Mouse (Mus musculus): ENCODE results near the gene Rnf5.

Rnf5 gene

GRCm38 (mm10) chr17:34585121-34585520 is 18.4 kb downstream of the Rnf5 start:
- no peak for DNase-seq

GRCm38 (mm10) chr17:34583819-34584218 is 19.7 kb downstream of the Rnf5 start:
- DNase-seq: no peak

GRCm38 (mm10) chr17:34583397-34583796 is 20.1 kb downstream of the Rnf5 start:
- no peak for DNase-seq

GRCm38 (mm10) chr17:34582528-34582927 is 21.0 kb downstream of the Rnf5 start:
- DNase-seq: no peak

GRCm38 (mm10) chr17:34578070-34578469 is 25.4 kb downstream of the Rnf5 start:
- DNase-seq: no peak

- DNase-seq: no peak
These were observed 26.9 kb downstream of the Rnf5 start for GRCm38 (mm10) chr17:34576577-34576976.

- DNase-seq: no peak
These were observed 31.1 kb downstream of the Rnf5 start for GRCm38 (mm10) chr17:34572361-34572760.

GRCm38 (mm10) chr17:34571875-34572274 is 31.6 kb downstream of the Rnf5 start:
- DNase-seq: peak; percentile 45

- no peak for DNase-seq
These were observed 33.6 kb downstream of the Rnf5 start for GRCm38 (mm10) chr17:34569919-34570318.

- no peak for DNase-seq
These were observed 35.1 kb downstream of the Rnf5 start for GRCm38 (mm10) chr17:34568421-34568820.

- DNase-seq: no peak
These were observed 36.2 kb downstream of the Rnf5 start for GRCm38 (mm10) chr17:34567311-34567710.

GRCm38 (mm10) chr17:34564796-34565195 is 38.7 kb downstream of the Rnf5 start:
- DNase-seq: no peak

GRCm38 (mm10) chr17:34564003-34564421 is 39.5 kb downstream of the Rnf5 start, which contains the start of gene Notch4:
TSS of gene Notch4 (plus strand) at chr17:34564268.
- no peak for DNase-seq

GRCm38 (mm10) chr17:34563354-34563753 is 40.1 kb downstream of the Rnf5 start:
- no peak for DNase-seq

- DNase-seq: no peak
These were observed 40.9 kb downstream of the Rnf5 start for GRCm38 (mm10) chr17:34562595-34562994.

- DNase-seq: peak; percentile 32
These were observed 42.3 kb downstream of the Rnf5 start for GRCm38 (mm10) chr17:34561200-34561599.

GRCm38 (mm10) chr17:34560438-34560837 is 43.1 kb downstream of the Rnf5 start:
- DNase-seq: no peak

- no peak for DNase-seq
These were observed 43.6 kb downstream of the Rnf5 start for GRCm38 (mm10) chr17:34559895-34560294.

- no peak for DNase-seq
These were observed 44.4 kb downstream of the Rnf5 start for GRCm38 (mm10) chr17:34559116-34559515.

- DNase-seq: no peak
These were observed 46.1 kb downstream of the Rnf5 start for GRCm38 (mm10) chr17:34557411-34557810.

GRCm38 (mm10) chr17:34556406-34556805 is 47.1 kb downstream of the Rnf5 start:
- DNase-seq: no peak

GRCm38 (mm10) chr17:34555483-34555882 is 48.0 kb downstream of the Rnf5 start:
- DNase-seq: peak; percentile 81

Data from thymus, postnatal 14 days (tissue).